Mouse (Mus musculus) olfactory bulb, adult 2 months (tissue): Measurements from ENCODE around the gene Itpkb. TPM values are rescaled to one million over a fixed set of nuclear protein-coding genes. Genes with fewer than 3 reads are reported as not detected.
A peak's percentile ranks its signal among the peaks of the same experiment; 100 is the strongest.

Experiments
- H3K27ac ChIP-seq: fragments of 200-500 bp; 2 replicates; pipeline ENCODE4 v1.5.1; 2012; ENCODE audit warnings: low read depth, low read length; ENCODE audit not compliant: insufficient read depth
- H3K4me1 ChIP-seq: fragments of 200-500 bp; 2 replicates; pipeline ENCODE4 v1.6.1; 2012; ENCODE audit warnings: low read length; ENCODE audit not compliant: control insufficient read depth, insufficient read depth
- H3K4me3 ChIP-seq: fragments of 200-500 bp; 2 replicates; pipeline ENCODE4 v1.5.1; 2012; ENCODE audit warnings: mild to moderate bottlenecking, low read depth, low read length, moderate library complexity; ENCODE audit not compliant: insufficient read depth
- CTCF ChIP-seq: fragments of 200-500 bp; IDR thresholded peaks from 2 replicates; pipeline ENCODE4 v1.5.1; 2012; ENCODE audit warnings: low read depth, mild to moderate bottlenecking, low read length, moderate library complexity; ENCODE audit not compliant: insufficient read depth
- POLR2A ChIP-seq: fragments of 200-500 bp; IDR thresholded peaks from 2 replicates; pipeline ENCODE4 v1.6.1; 2012; ENCODE audit warnings: mild to moderate bottlenecking, low read depth, low read length, moderate library complexity; ENCODE audit not compliant: insufficient read depth
- WGBS: fragments of 180-500 bp; shearing (Covaris S2); methylation state at CpG from one replicate; pipeline ENCODE4 v1.1.7; 2018; 5-methylcytosine and 5-hydroxymethylcytosine counted together
- polyA plus RNA-seq: library from polyadenylated mRNA; stranded (reverse); fragments of >200 nt; gene quantifications from 2 replicates; pipeline ENCODE4 v1.2.4, GENCODE M21; 2012; ENCODE audit warnings: low replicate concordance; ENCODE audit not compliant: missing spikeins, insufficient read depth, insufficient read length

Itpkb gene
- polyA plus RNA-seq, 1 experiment: 86.9 TPM

- peaks cover 39% of the 10 kb centered on the region for H3K4me1 ChIP-seq
- 89% methylated on average over 3 of the region's 3 CpGs for WGBS
- TF ChIP-seq CTCF (no peak), POLR2A (no peak)
- H3K4me3 ChIP-seq: no peak overlapping the region
- peak overlapping the region; percentile 39; the same call in 1 of the 2 replicates for H3K27ac ChIP-seq
These were observed 74.4 kb downstream of the Itpkb start for GRCm38 (mm10) chr1:180404706-180405105.

DNA sequence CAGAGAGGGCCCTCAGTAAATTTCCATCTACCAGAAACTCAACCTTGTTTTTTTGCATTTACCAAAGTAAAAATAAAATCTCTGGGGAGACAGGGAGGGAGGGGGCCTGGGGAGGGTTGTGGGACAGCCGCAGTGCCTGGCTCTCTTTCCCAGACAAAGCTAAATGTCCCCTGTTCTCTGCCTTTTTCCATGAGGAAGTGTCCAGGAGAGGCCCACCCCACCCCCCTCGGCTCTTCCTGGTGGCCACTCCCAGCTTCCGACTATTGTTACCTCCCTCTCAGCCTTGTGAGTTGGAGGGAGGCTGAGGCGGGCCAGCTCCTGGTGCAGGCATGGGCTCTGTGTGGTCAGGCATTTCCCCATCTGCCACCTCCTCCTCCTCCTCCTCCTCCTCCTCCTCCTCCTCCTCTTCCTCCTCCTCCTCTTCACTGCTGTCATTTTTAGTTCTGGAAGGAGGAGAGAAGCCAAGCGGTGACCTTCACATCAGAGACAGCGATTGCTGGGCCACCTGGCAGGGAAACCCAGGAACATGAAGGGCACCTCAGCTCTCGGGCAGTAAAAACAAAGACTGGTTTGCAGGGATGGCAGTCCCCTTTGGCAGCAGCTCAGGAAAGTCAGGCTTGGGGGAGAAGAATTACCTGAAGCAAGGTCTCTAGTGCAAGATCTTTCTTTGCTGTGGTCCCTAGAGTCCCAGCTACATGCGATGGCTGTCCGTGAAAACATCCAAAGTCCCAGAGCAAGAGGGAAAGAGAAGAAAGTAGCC is 75.5 kb downstream of the Itpkb start:
- WGBS: 87% methylated on average over 9 of the region's 9 CpGs
- Histone ChIP-seq H3K4me3 (no peak overlapping the region), H3K4me1 (peaks cover 47% of the 10 kb centered on the region), H3K27ac (peak overlapping the region; percentile 20; the same call in 1 of the 2 replicates)
- TF ChIP-seq POLR2A: no peak

DNA sequence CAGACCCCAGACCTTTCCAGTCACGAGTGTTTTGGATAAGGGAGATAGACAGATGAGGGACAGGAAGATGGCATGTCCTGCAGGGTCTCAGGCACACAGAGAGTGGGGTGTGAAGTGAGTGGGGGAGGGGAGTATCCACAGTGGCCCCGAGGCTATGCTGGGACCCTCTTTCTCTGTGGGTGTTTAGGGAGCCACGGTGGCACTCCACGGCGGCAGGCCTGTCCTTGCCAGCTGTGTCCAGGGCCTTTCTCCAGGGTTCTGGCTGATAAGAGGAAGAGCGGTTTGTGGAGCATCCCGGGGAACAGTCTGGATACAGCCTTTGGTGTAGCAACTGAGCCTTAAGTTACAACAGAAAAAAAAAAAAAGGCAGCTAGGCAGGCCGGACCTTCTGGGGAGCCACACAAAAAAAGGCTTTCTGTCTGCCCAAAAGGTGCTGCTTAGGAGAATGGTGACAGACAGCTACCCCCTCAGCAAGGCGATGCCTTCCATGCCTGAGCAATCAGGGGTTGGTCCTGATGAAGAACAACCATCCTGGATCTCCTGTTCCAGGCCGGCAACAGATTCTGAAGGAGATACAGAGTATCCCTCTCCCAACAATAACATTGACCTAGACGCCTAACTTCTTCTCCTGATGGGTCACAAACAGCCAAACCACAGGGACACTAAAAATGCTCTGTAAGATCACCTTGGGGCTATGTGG is 76.2 kb downstream of the Itpkb start:
- Histone ChIP-seq H3K4me1 (peaks cover 47% of the 10 kb centered on the region), H3K27ac (peak overlapping the region; percentile 43), H3K4me3 (no peak overlapping the region)
- TF ChIP-seq POLR2A (no peak), CTCF (no peak)
- WGBS: 81% methylated on average over 11 of the region's 11 CpGs

DNA sequence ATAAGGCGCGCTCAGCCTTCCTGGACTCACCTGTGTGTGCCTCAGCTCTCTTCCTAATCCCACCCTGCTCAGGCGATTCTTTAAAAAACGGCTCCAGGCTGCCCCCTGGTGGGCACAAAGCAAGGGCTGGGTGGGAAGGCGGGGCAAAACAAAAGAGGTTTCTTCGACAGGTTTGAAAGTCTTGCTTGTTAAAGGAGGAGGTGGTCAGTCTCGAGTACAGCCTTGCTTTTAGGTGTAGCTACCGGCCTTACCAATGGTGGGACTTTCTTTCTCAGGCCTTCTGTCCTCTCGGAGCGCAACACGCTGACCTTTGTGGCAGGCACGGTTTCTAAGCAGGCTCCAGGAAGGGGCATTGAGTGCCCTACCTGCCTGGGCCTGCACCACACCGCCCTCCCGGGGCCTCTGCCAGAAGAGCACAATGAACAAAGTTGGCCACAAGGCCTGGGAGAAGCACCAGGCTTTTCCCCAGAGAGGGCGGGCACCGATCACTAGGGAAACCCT is 76.9 kb downstream of the Itpkb start:
- TF ChIP-seq POLR2A: no peak
- TF ChIP-seq CTCF: peak; percentile 89
- peak overlapping the region; percentile 43; the same call in 1 of the 2 replicates for H3K27ac ChIP-seq
- peaks cover 47% of the 10 kb centered on the region for H3K4me1 ChIP-seq
- WGBS: 15% methylated on average over 16 of the region's 16 CpGs
- no peak overlapping the region for H3K4me3 ChIP-seq

GRCm38 (mm10) chr1:180407727-180408719 is 77.7 kb downstream of the Itpkb start:
- H3K4me3 ChIP-seq: no peak overlapping the region
- TF ChIP-seq POLR2A: no peak
- no peak for TF ChIP-seq CTCF
- 56% methylated on average over 18 of the region's 18 CpGs for WGBS
- no peak overlapping the region for H3K27ac ChIP-seq
- H3K4me1 ChIP-seq: peaks cover 44% of the 10 kb centered on the region

GRCm38 (mm10) chr1:180408832-180409231 is 78.5 kb downstream of the Itpkb start:
- Histone ChIP-seq H3K4me3 (no peak overlapping the region), H3K4me1 (peaks cover 41% of the 10 kb centered on the region), H3K27ac (no peak overlapping the region)
- TF ChIP-seq POLR2A (no peak), CTCF (no peak)
- WGBS: 73% methylated on average over 9 of the region's 9 CpGs

- WGBS: 80% methylated on average over 5 of the region's 5 CpGs
- Histone ChIP-seq H3K4me3 (no peak overlapping the region), H3K27ac (no peak overlapping the region), H3K4me1 (peaks cover 32% of the 10 kb centered on the region)
- no peak for TF ChIP-seq POLR2A
- TF ChIP-seq CTCF: no peak
These were observed 79.5 kb downstream of the Itpkb start for GRCm38 (mm10) chr1:180409771-180410170.

DNA sequence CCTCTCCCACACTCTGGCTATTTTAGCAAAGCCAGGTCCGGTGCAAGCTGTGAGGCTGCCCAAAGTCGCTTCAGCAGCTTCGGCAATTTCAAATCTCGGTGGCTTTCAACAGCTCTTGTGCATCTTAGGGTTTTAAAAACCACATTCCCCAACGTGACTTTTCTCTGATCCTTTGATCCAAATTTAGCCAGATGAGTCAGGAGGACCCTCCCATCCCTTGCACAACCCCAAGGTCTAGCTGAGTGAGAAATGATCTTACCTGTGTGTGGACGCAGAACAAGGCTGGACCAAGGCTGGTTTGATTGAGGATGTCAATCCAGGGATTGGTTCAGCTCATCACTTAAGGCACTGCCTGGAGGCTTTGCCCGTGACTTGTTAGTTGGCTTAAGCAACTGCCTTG is 80.0 kb downstream of the Itpkb start:
- Histone ChIP-seq H3K4me3 (no peak overlapping the region), H3K4me1 (peaks cover 32% of the 10 kb centered on the region), H3K27ac (no peak overlapping the region)
- 59% methylated on average over 7 of the region's 7 CpGs for WGBS
- TF ChIP-seq CTCF: no peak
- TF ChIP-seq POLR2A: no peak

DNA sequence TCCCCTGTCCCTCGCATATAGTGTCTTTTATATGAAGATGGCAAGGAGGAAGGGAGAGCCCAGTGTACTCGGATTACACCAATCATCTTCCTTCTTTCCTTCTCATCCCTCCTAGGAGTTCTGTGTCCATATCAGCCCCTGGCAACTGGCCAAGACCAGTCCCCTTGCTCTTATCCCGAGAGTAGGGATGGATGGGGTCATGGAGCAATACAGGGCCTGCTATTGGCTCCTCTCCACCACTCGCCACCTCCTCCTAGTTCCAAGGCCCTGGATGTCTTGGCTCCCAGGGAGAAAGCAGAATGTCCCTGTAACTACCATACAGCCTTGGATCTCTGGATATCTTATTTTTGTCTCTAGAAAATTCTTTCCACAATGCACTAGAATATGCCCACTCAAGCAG is 84.8 kb downstream of the Itpkb start:
- TF ChIP-seq CTCF: no peak
- no peak for TF ChIP-seq POLR2A
- no peak overlapping the region for H3K4me3 ChIP-seq
- peaks cover 9% of the 10 kb centered on the region for H3K4me1 ChIP-seq
- 74% methylated on average over 4 of the region's 4 CpGs for WGBS
- no peak overlapping the region for H3K27ac ChIP-seq
